Mouse (Mus musculus) testis, adult 2 months (tissue): Measurements from ENCODE around the gene Uvrag. TPM values are rescaled to one million over a fixed set of nuclear protein-coding genes. Genes with fewer than 3 reads are reported as not detected.

Experiments used
- H3K27ac ChIP-seq: fragments of 200-500 bp; 2 replicates; pipeline ENCODE4 v1.5.1; 2012; ENCODE audit warnings: low read depth, low read length; ENCODE audit not compliant: control insufficient read depth, insufficient read depth
- H3K27me3 ChIP-seq: fragments of 200-500 bp; 2 replicates; pipeline ENCODE4 v1.6.1; 2012; ENCODE audit warnings: mild to moderate bottlenecking, low read length, moderate library complexity; ENCODE audit not compliant: control insufficient read depth, insufficient read depth
- H3K36me3 ChIP-seq: fragments of 200-500 bp; 2 replicates; pipeline ENCODE4 v1.6.1; 2012; ENCODE audit warnings: mild to moderate bottlenecking, low read length; ENCODE audit not compliant: control insufficient read depth, insufficient read depth
- H3K4me1 ChIP-seq: fragments of 200-500 bp; 2 replicates; pipeline ENCODE4 v1.6.1; 2012; ENCODE audit warnings: low read length; ENCODE audit not compliant: control insufficient read depth, insufficient read depth
- H3K4me3 ChIP-seq: fragments of 200-500 bp; 2 replicates; pipeline ENCODE4 v1.5.1; 2012; ENCODE audit warnings: low read depth, mild to moderate bottlenecking, low read length, moderate library complexity, mixed read lengths; ENCODE audit not compliant: control insufficient read depth
- CTCF ChIP-seq: fragments of 200-500 bp; IDR thresholded peaks from 2 replicates; pipeline ENCODE4 v1.5.1; 2012; ENCODE audit warnings: low read depth, mild to moderate bottlenecking, inconsistent platforms, low read length, moderate library complexity; ENCODE audit not compliant: control insufficient read depth, insufficient read depth, insufficient replicate concordance
- POLR2A ChIP-seq: fragments of 200-500 bp; IDR thresholded peaks from 2 replicates; pipeline ENCODE4 v1.6.1; 2012; ENCODE audit warnings: low read depth, mild to moderate bottlenecking, inconsistent platforms, low read length, moderate library complexity; ENCODE audit not compliant: control insufficient read depth
- polyA plus RNA-seq: library from polyadenylated mRNA; depleted of rRNA; stranded (reverse); fragments of >200 nt; gene quantifications from 2 replicates; pipeline ENCODE4 v1.2.3, GENCODE M21; 2012; rRNA removed

The Uvrag gene
- polyA plus RNA-seq, 1 experiment = 2.6 TPM

GRCm38 (mm10) chr7:98840771-98841170 lies 300.2 kb downstream of the Uvrag start:
- H3K4me1 ChIP-seq = peaks cover 14% of the 10 kb centered on the region
- H3K27me3 ChIP-seq = no peaks in the 10 kb centered on the region; the same call in 1 of the 2 replicates
- no peaks in the 10 kb centered on the region for H3K36me3 ChIP-seq
- no peak overlapping the region for H3K27ac ChIP-seq
- no peak for TF ChIP-seq POLR2A
- no peak for TF ChIP-seq CTCF
- no peak overlapping the region for H3K4me3 ChIP-seq

GRCm38 (mm10) chr7:98839312-98839711 lies 301.6 kb downstream of the Uvrag start:
- no peak overlapping the region for H3K27ac ChIP-seq
- no peak overlapping the region; the same call in 1 of the 2 replicates for H3K4me3 ChIP-seq
- TF ChIP-seq POLR2A (no peak), CTCF (no peak)
- H3K36me3 ChIP-seq = no peaks in the 10 kb centered on the region
- H3K4me1 ChIP-seq = peaks cover 26% of the 10 kb centered on the region
- H3K27me3 ChIP-seq = no peaks in the 10 kb centered on the region; the same call in 1 of the 2 replicates

- H3K36me3 ChIP-seq = no peaks in the 10 kb centered on the region
- TF ChIP-seq CTCF (no peak), POLR2A (no peak)
- no peaks in the 10 kb centered on the region; the same call in 1 of the 2 replicates for H3K27me3 ChIP-seq
- H3K4me3 ChIP-seq = peak overlapping the region; percentile 62
- peaks cover 26% of the 10 kb centered on the region for H3K4me1 ChIP-seq
- no peak overlapping the region for H3K27ac ChIP-seq
These were observed 302.2 kb downstream of the Uvrag start for GRCm38 (mm10) chr7:98838729-98839141.

GRCm38 (mm10) chr7:98837901-98838300 lies 303.0 kb downstream of the Uvrag start:
- Histone ChIP-seq H3K36me3 (no peaks in the 10 kb centered on the region), H3K27me3 (no peaks in the 10 kb centered on the region; the same call in 1 of the 2 replicates), H3K4me1 (peaks cover 26% of the 10 kb centered on the region), H3K27ac (no peak overlapping the region), H3K4me3 (peak overlapping the region; percentile 22; the same call in 1 of the 2 replicates)
- TF ChIP-seq POLR2A (no peak), CTCF (no peak; the same call in 1 of the 2 replicates)

GRCm38 (mm10) chr7:98836646-98837045 lies 304.3 kb downstream of the Uvrag start:
- Histone ChIP-seq H3K36me3 (no peaks in the 10 kb centered on the region), H3K4me3 (no peak overlapping the region; the same call in 1 of the 2 replicates), H3K27ac (no peak overlapping the region), H3K27me3 (no peaks in the 10 kb centered on the region; the same call in 1 of the 2 replicates), H3K4me1 (peaks cover 26% of the 10 kb centered on the region)
- TF ChIP-seq CTCF = peak; percentile 32; the same call in 1 of the 2 replicates
- TF ChIP-seq POLR2A = no peak

GRCm38 (mm10) chr7:98835519-98836441 lies 305.2 kb downstream of the Uvrag start:
- TF ChIP-seq POLR2A (no peak), CTCF (no peak)
- Histone ChIP-seq H3K27ac (no peak overlapping the region), H3K4me1 (peaks cover 26% of the 10 kb centered on the region), H3K27me3 (no peaks in the 10 kb centered on the region; the same call in 1 of the 2 replicates), H3K36me3 (no peaks in the 10 kb centered on the region), H3K4me3 (peak overlapping the region; percentile 65)

Other genes with a start within 250 kb of the Uvrag start
- 315 and 324 TPM in 2 replicates for gene Dgat2, start 41.6 kb upstream of the Uvrag start, polyA plus RNA-seq
- gene Mogat2, start 97.5 kb upstream of the Uvrag start, polyA plus RNA-seq = 0.11 TPM in 1 of 2 replicates, not detected in the other
- gene Map6, start 126.3 kb upstream of the Uvrag start, polyA plus RNA-seq = 5.1 and 5.5 TPM in 2 replicates
- gene Serpinh1, start 212.1 kb upstream of the Uvrag start, polyA plus RNA-seq = 17.8 and 18.8 TPM in 2 replicates
- gene Gdpd5, start 240.3 kb upstream of the Uvrag start, polyA plus RNA-seq = 9.9 and 11.1 TPM in 2 replicates